Mouse (Mus musculus) heart, embryonic 13.5 days (tissue): Measurements from ENCODE around the gene Syngr3. TPM values are rescaled to one million over a fixed set of nuclear protein-coding genes. Genes with fewer than 3 reads are reported as not detected.
A peak's percentile ranks its signal among the peaks of the same experiment; 100 is the strongest.

ENCODE experiments used
- ATAC-seq: fragments of 200-750 bp; cut with Nextera tagmentation; 2 replicates; pipeline ENCODE4 v1.8.0; 2017; ENCODE audit warnings: moderate TSS enrichment; ENCODE audit not compliant: insufficient number of reproducible peaks, low FRiP score, low TSS enrichment; ENCODE audit errors: extremely low read depth
- H3K27ac ChIP-seq: fragments of 300-500 bp; sonication (generic); replicated peaks from 2 replicates; pipeline ENCODE4 v1.5.1; 2015; ENCODE audit warnings: moderate library complexity, mild to moderate bottlenecking, inconsistent platforms
- H3K27me3 ChIP-seq: fragments of 300-500 bp; sonication (generic); replicated peaks from 2 replicates; pipeline ENCODE4 v1.6.1; 2015; ENCODE audit warnings: mild to moderate bottlenecking, inconsistent platforms
- H3K36me3 ChIP-seq: fragments of 300-500 bp; sonication (generic); 2 replicates; pipeline ENCODE4 v1.6.1; 2015; ENCODE audit warnings: mild to moderate bottlenecking, inconsistent platforms
- H3K4me1 ChIP-seq: fragments of 300-500 bp; sonication (generic); 2 replicates; pipeline ENCODE4 v1.6.1; 2015; ENCODE audit warnings: inconsistent platforms
- H3K4me2 ChIP-seq: fragments of 300-500 bp; sonication (generic); 2 replicates; pipeline ENCODE4 v1.6.1; 2015; ENCODE audit warnings: inconsistent platforms, mild to moderate bottlenecking, moderate library complexity
- H3K4me3 ChIP-seq: fragments of 300-500 bp; sonication (generic); 2 replicates; pipeline ENCODE4 v1.5.1; 2015; ENCODE audit warnings: moderate library complexity, mild to moderate bottlenecking, inconsistent platforms
- H3K9ac ChIP-seq: fragments of 300-500 bp; sonication (generic); 2 replicates; pipeline ENCODE4 v1.6.1; 2015; ENCODE audit warnings: inconsistent platforms, mild to moderate bottlenecking, moderate library complexity
- H3K9me3 ChIP-seq: fragments of 300-500 bp; sonication (generic); 2 replicates; pipeline ENCODE4 v1.6.1; 2016; ENCODE audit warnings: inconsistent platforms
- WGBS: fragments of 180-500 bp; shearing (Covaris S2); methylation state at CpG from one replicate; pipeline ENCODE4 v1.1.7; 2015; ENCODE audit warnings: mixed read lengths; 5-methylcytosine and 5-hydroxymethylcytosine counted together
- polyA plus RNA-seq: library from polyadenylated mRNA; unstranded; fragments of >200 nt; fragmentation: Nextera tagmentation; extraction: Ambion mirVana; gene quantifications from 2 replicates; pipeline ENCODE4 v1.2.1, GENCODE M21; 2015

Gene Syngr3
- polyA plus RNA-seq: 0.59 and 0.83 TPM in 2 replicates

- 2% methylated on average over 54 of the region's 55 CpGs for WGBS
- Histone ChIP-seq H3K4me2 (peak within 1 kb of the TSS; percentile 88), H3K36me3 (peaks cover 22% of the 10 kb centered on the region)
These were observed at the start of gene Syngr3 for GRCm38 (mm10) chr17:24689251-24690081. Gene Syngr3 (minus strand): TSS chr17:24689955.

GRCm38 (mm10) chr17:24738238-24738637, 48.5 kb upstream of the Syngr3 start:
- WGBS: 85% methylated on average over 4 of the region's 4 CpGs

More at GRCm38 (mm10) chr17:24689251-24690081, at the start of gene Syngr3:
- H3K9me3 ChIP-seq: no peaks in the 10 kb centered on the region
- H3K9ac ChIP-seq: peak within 1 kb of the TSS; percentile 78
- no peak within 1 kb of the TSS for H3K27ac ChIP-seq
- peaks cover 25% of the 10 kb centered on the region for H3K4me1 ChIP-seq
- H3K27me3 ChIP-seq: peaks cover 57% of the 10 kb centered on the region
- peak within 1 kb of the TSS; percentile 61 for H3K4me3 ChIP-seq
- ATAC-seq: no peak

GRCm38 (mm10) chr17:24737135-24737810, 47.5 kb upstream of the Syngr3 start:
- H3K4me1 ChIP-seq: peaks cover 27% of the 10 kb centered on the region
- H3K27ac ChIP-seq: no peak overlapping the region
- H3K9me3 ChIP-seq: no peaks in the 10 kb centered on the region
- WGBS: 25% methylated on average over 8 of the region's 8 CpGs
- H3K27me3 ChIP-seq: no peaks in the 10 kb centered on the region; the same call in 1 of the 2 replicates
- peak overlapping the region; percentile 84 for H3K4me2 ChIP-seq
- peak overlapping the region; percentile 84 for H3K9ac ChIP-seq
- peak overlapping the region; percentile 66 for H3K4me3 ChIP-seq
- ATAC-seq: no peak
- peaks cover 29% of the 10 kb centered on the region for H3K36me3 ChIP-seq

More at GRCm38 (mm10) chr17:24738238-24738637, 48.5 kb upstream of the Syngr3 start:
- Histone ChIP-seq H3K4me1 (peaks cover 22% of the 10 kb centered on the region), H3K4me2 (no peak overlapping the region), H3K9me3 (no peaks in the 10 kb centered on the region), H3K9ac (no peak overlapping the region), H3K27ac (no peak overlapping the region), H3K36me3 (peaks cover 34% of the 10 kb centered on the region), H3K4me3 (no peak overlapping the region), H3K27me3 (no peaks in the 10 kb centered on the region; the same call in 1 of the 2 replicates)
- no peak for ATAC-seq

- under 1% methylated on average over 29 of the region's 29 CpGs for WGBS
- H3K27ac ChIP-seq: peak within 1 kb of the TSS; percentile 65
- no peaks in the 10 kb centered on the region; the same call in 1 of the 2 replicates for H3K27me3 ChIP-seq
- peaks cover 32% of the 10 kb centered on the region for H3K4me1 ChIP-seq
- peak within 1 kb of the TSS; percentile 66 for H3K4me3 ChIP-seq
- H3K9me3 ChIP-seq: no peaks in the 10 kb centered on the region
- ATAC-seq: peak; percentile 92
- peak within 1 kb of the TSS; percentile 84 for H3K4me2 ChIP-seq
- H3K9ac ChIP-seq: peak within 1 kb of the TSS; percentile 84
- H3K36me3 ChIP-seq: peaks cover 21% of the 10 kb centered on the region
These were observed 46.7 kb upstream of the Syngr3 start, which contains the start of gene Msrb1 for GRCm38 (mm10) chr17:24736330-24737051. Gene Msrb1 (plus strand): TSS chr17:24736642.

GRCm38 (mm10) chr17:24735446-24735845, 45.7 kb upstream of the Syngr3 start:
- peak overlapping the region; percentile 84 for H3K4me2 ChIP-seq
- ATAC-seq: no peak
- peak overlapping the region; percentile 65; the same call in 1 of the 2 replicates for H3K27ac ChIP-seq

GRCm38 (mm10) chr17:24734513-24734912, 44.8 kb upstream of the Syngr3 start:
- 91% methylated on average over 1 of the region's 1 CpGs for WGBS
- no peaks in the 10 kb centered on the region for H3K9me3 ChIP-seq
- no peak overlapping the region for H3K4me3 ChIP-seq
- no peak for ATAC-seq
- H3K9ac ChIP-seq: no peak overlapping the region
- peaks cover 4% of the 10 kb centered on the region for H3K36me3 ChIP-seq
- no peak overlapping the region for H3K27ac ChIP-seq
- H3K4me1 ChIP-seq: peaks cover 32% of the 10 kb centered on the region
- H3K4me2 ChIP-seq: no peak overlapping the region
- no peaks in the 10 kb centered on the region; the same call in 1 of the 2 replicates for H3K27me3 ChIP-seq

More at GRCm38 (mm10) chr17:24735446-24735845, 45.7 kb upstream of the Syngr3 start:
- H3K36me3 ChIP-seq: peaks cover 12% of the 10 kb centered on the region
- H3K4me1 ChIP-seq: peaks cover 32% of the 10 kb centered on the region
- WGBS: 89% methylated on average over 7 of the region's 7 CpGs
- H3K27me3 ChIP-seq: no peaks in the 10 kb centered on the region; the same call in 1 of the 2 replicates
- no peak overlapping the region for H3K4me3 ChIP-seq
- no peaks in the 10 kb centered on the region for H3K9me3 ChIP-seq
- H3K9ac ChIP-seq: no peak overlapping the region

- Histone ChIP-seq H3K27me3 (no peaks in the 10 kb centered on the region; the same call in 1 of the 2 replicates), H3K27ac (no peak overlapping the region), H3K4me2 (no peak overlapping the region), H3K4me3 (no peak overlapping the region), H3K9me3 (no peaks in the 10 kb centered on the region), H3K4me1 (peaks cover 32% of the 10 kb centered on the region), H3K9ac (no peak overlapping the region; the same call in 1 of the 2 replicates), H3K36me3 (no peaks in the 10 kb centered on the region)
- ATAC-seq: no peak
- WGBS: 89% methylated on average over 21 of the region's 21 CpGs
These were observed 43.8 kb upstream of the Syngr3 start for GRCm38 (mm10) chr17:24733434-24734050.

GRCm38 (mm10) chr17:24732233-24732935, 42.6 kb upstream of the Syngr3 start:
- peak overlapping the region; percentile 46 for H3K27ac ChIP-seq
- 59% methylated on average over 12 of the region's 12 CpGs for WGBS
- H3K27me3 ChIP-seq: peaks cover 3% of the 10 kb centered on the region; the same call in 1 of the 2 replicates
- H3K36me3 ChIP-seq: no peaks in the 10 kb centered on the region
- peaks cover 25% of the 10 kb centered on the region for H3K4me1 ChIP-seq
- no peak overlapping the region for H3K4me3 ChIP-seq
- ATAC-seq: no peak
- no peaks in the 10 kb centered on the region for H3K9me3 ChIP-seq
- H3K4me2 ChIP-seq: no peak overlapping the region
- H3K9ac ChIP-seq: peak overlapping the region; percentile 50; the same call in 1 of the 2 replicates

GRCm38 (mm10) chr17:24730787-24731186, 41.0 kb upstream of the Syngr3 start:
- WGBS: 80% methylated on average over 14 of the region's 14 CpGs
- H3K4me2 ChIP-seq: no peak overlapping the region
- H3K4me1 ChIP-seq: peaks cover 15% of the 10 kb centered on the region
- H3K9ac ChIP-seq: no peak overlapping the region
- H3K9me3 ChIP-seq: no peaks in the 10 kb centered on the region
- H3K27me3 ChIP-seq: peaks cover 3% of the 10 kb centered on the region; the same call in 1 of the 2 replicates
- H3K4me3 ChIP-seq: no peak overlapping the region
- ATAC-seq: no peak
- no peaks in the 10 kb centered on the region for H3K36me3 ChIP-seq
- no peak overlapping the region for H3K27ac ChIP-seq

GRCm38 (mm10) chr17:24729067-24729466, 39.3 kb upstream of the Syngr3 start:
- 60% methylated on average over 6 of the region's 6 CpGs for WGBS
- peaks cover 3% of the 10 kb centered on the region; the same call in 1 of the 2 replicates for H3K27me3 ChIP-seq
- H3K9me3 ChIP-seq: no peaks in the 10 kb centered on the region
- no peak overlapping the region for H3K4me2 ChIP-seq
- H3K4me3 ChIP-seq: no peak overlapping the region
- no peak overlapping the region for H3K27ac ChIP-seq
- H3K36me3 ChIP-seq: no peaks in the 10 kb centered on the region
- ATAC-seq: no peak
- peak overlapping the region; percentile 2; the same call in 1 of the 2 replicates for H3K9ac ChIP-seq
- H3K4me1 ChIP-seq: peaks cover 10% of the 10 kb centered on the region
